In genomic region chr7:100371495-100372451, GRCm38 (mm10) we compare ENCODE assay signal across 8 mouse cellular contexts. TPM values are rescaled to one million over a fixed set of nuclear protein-coding genes. Genes with fewer than 3 reads are reported as not detected.
A peak's percentile ranks its signal among the peaks of the same experiment; 100 is the strongest.
DNase-seq lines count a peak whose midpoint lies in the region; ATAC-seq lines count a peak whose summit lies in the region.

Gene C2cd3, plus strand, starts transcription at chr7:100372233.
Gene Ppme1, minus strand, starts transcription at chr7:100372307.

- peaks cover 17% of the 10 kb centered on the region for H3K36me3 ChIP-seq in forebrain, embryonic 14.5 days (ENCODE audit: control insufficient read depth, insufficient read depth, low read length)
- peaks cover 11% of the 10 kb centered on the region for H3K36me3 ChIP-seq in neural tube, embryonic 15.5 days

- ATAC-seq in forebrain, embryonic 14.5 days, result peak; percentile 99
- peak; percentile 97 for ATAC-seq in neural tube, embryonic 15.5 days (ENCODE audit: low FRiP score)

- H3K4me2 ChIP-seq in forebrain, embryonic 14.5 days (ENCODE audit: low read length), result peak within 1 kb of the TSS; percentile 59
- peak within 1 kb of the TSS; percentile 66 for H3K4me2 ChIP-seq in neural tube, embryonic 15.5 days

- peak; percentile 100 for DNase-seq in ES-CJ7 (ENCODE audit: low read depth, low spot score)
- peak; percentile 98 for DNase-seq in cerebellum, adult 11 months
- DNase-seq in forebrain, embryonic 14.5 days (ENCODE audit: low spot score), result peak; percentile 100
- peak; percentile 99 for DNase-seq in heart, postnatal 14 days
- peak; percentile 99 for DNase-seq in layer of hippocampus, adult 11-12 months (ENCODE audit: low spot score)
- DNase-seq in lung, adult 18-20 months, result peak; percentile 99 to 100
- peak; percentile 99 for DNase-seq in testis, postnatal 14 days (ENCODE audit: low spot score)

- WGBS in forebrain, embryonic 14.5 days, result under 1% methylated on average over 54 of the region's 54 CpGs
- WGBS in neural tube, embryonic 15.5 days, result under 1% methylated on average over 54 of the region's 54 CpGs

- H3K27ac ChIP-seq in forebrain, embryonic 14.5 days (ENCODE audit: low read depth, low read length), result peak within 1 kb of the TSS; percentile 87
- H3K27ac ChIP-seq in neural tube, embryonic 15.5 days (replicated peaks), result peak within 1 kb of the TSS; percentile 92

- peaks cover 18% of the 10 kb centered on the region for H3K4me1 ChIP-seq in forebrain, embryonic 14.5 days (ENCODE audit: control insufficient read depth, insufficient read depth, low read length)
- peaks cover 31% of the 10 kb centered on the region for H3K4me1 ChIP-seq in neural tube, embryonic 15.5 days

- no peaks in the 10 kb centered on the region for H3K27me3 ChIP-seq in forebrain, embryonic 14.5 days (replicated peaks; ENCODE audit: control insufficient read depth, insufficient read depth, low read length)
- no peaks in the 10 kb centered on the region for H3K27me3 ChIP-seq in neural tube, embryonic 15.5 days (replicated peaks)

- H3K9ac ChIP-seq in forebrain, embryonic 14.5 days (ENCODE audit: low read length), result peak within 1 kb of the TSS; percentile 84
- peak within 1 kb of the TSS; percentile 80 for H3K9ac ChIP-seq in neural tube, embryonic 15.5 days (replicated peaks)

- H3K4me3 ChIP-seq in forebrain, embryonic 14.5 days (ENCODE audit: low read depth, low read length), result peak within 1 kb of the TSS; percentile 77
- H3K4me3 ChIP-seq in neural tube, embryonic 15.5 days (replicated peaks), result peak within 1 kb of the TSS; percentile 66

- H3K9me3 ChIP-seq in forebrain, embryonic 14.5 days (replicated peaks; ENCODE audit: control insufficient read depth, low read length), result no peaks in the 10 kb centered on the region
- H3K9me3 ChIP-seq in neural tube, embryonic 15.5 days (replicated peaks), result no peaks in the 10 kb centered on the region

- intact Hi-C loops in heart, postnatal 14 days (cut with DNase I), result no loop called here

RNA-seq across cellular contexts. Expression of gene C2cd3, which starts in this region (rescaled TPM):
- 25.7 and 31.7 TPM in 2 replicates for polyA plus RNA-seq in forebrain, embryonic 14.5 days (2014; fragmentation: Nextera tagmentation; extraction: Ambion mirVana)
- 10 to 100 TPM; 10.2 to 12.9 TPM for total RNA-seq in heart, postnatal 14 days (2021)
- polyA plus RNA-seq in neural tube, embryonic 15.5 days (2015; fragmentation: Nextera tagmentation; extraction: Ambion mirVana), result 15.9 and 17.0 TPM in 2 replicates

RNA-seq across cellular contexts. Expression of gene Ppme1, which starts in this region (rescaled TPM):
- 120 and 138 TPM in 2 replicates for polyA plus RNA-seq in forebrain, embryonic 14.5 days (2014; fragmentation: Nextera tagmentation; extraction: Ambion mirVana)
- total RNA-seq in heart, postnatal 14 days (2021), result 10 to 100 TPM; 37.8 to 44.0 TPM
- polyA plus RNA-seq in neural tube, embryonic 15.5 days (2015; fragmentation: Nextera tagmentation; extraction: Ambion mirVana), result 142 and 165 TPM in 2 replicates

Comparison
In these comparisons a context has a peak if more than half of its experiments do, and no peak if none do; other contexts are left out.
1. Peak in every context shown above with its lines: DNase-seq, ATAC-seq, H3K4me3 ChIP-seq and H3K27ac ChIP-seq.